Mouse (Mus musculus) cerebellum, postnatal 36 days (tissue): ENCODE data around the gene Slc7a8.

Experiments
- DNase-seq, 2 experiments: peaks; one replicate each; pipeline ENCODE4 v3.0.0; 2021 to 2022; ENCODE audit warnings: mixed read lengths in 2 of 2

Gene Slc7a8

GRCm38 (mm10) chr14:54698733-54699132 is 83.0 kb downstream of the Slc7a8 start, which contains the start of gene Gm29776:
Gene Gm29776 (minus strand): TSS chr14:54698833.
- no peak for DNase-seq

DNA sequence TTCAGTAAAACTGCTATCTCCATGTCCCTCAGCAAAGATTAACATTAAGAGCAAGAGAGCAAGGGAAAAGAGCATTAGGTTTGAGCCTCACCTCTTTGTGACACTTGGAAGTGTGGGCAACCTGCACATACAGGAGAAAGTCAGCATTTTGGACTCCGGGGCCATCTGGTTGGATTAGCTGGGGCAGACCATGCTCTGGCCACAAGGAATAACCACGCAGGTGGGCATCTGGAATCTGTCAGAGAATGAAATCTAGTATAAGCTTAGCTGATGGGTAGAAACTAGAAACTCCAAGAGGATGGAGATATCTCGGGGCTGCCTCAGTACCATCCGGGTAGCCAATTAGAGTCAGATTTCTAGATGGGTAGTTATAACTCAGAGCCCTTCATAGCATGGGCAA is 85.0 kb downstream of the Slc7a8 start:
- no peak for DNase-seq

GRCm38 (mm10) chr14:54695042-54695441 is 86.7 kb downstream of the Slc7a8 start:
- no peak for DNase-seq

- no peak for DNase-seq
These were observed 94.5 kb downstream of the Slc7a8 start for GRCm38 (mm10) chr14:54687251-54687650.

- peak; percentile 100 for DNase-seq
These were observed 95.1 kb downstream of the Slc7a8 start, which contains the start of gene Acin1 for GRCm38 (mm10) chr14:54686522-54687143. Gene Acin1 (minus strand): TSS chr14:54686931.

- DNase-seq: no peak
These were observed 95.7 kb downstream of the Slc7a8 start, which contains the start of gene 1700123O20Rik for GRCm38 (mm10) chr14:54686063-54686521. Gene 1700123O20Rik (plus strand): TSS chr14:54686216.

DNA sequence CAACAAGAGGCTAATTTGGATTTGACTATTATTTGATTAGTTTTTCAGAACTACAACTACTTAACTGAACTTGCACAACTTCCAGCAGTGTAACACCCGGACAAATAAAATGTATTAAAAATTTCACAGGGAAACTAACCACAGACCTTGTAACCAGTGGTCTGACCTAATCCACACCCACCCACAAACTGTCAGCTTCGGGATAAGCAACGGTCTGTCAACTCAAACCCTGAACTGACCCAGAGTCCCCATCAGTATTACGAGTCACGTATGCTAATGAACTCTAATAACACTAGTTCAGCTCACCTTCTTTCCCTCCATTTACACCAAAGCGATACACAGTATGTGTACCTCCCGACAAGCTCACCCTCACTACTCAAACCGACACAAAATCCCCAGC is 96.3 kb downstream of the Slc7a8 start:
- no peak for DNase-seq

- DNase-seq: no peak
These were observed 99.3 kb downstream of the Slc7a8 start for GRCm38 (mm10) chr14:54682396-54682795.

GRCm38 (mm10) chr14:54678657-54679304 is 103.0 kb downstream of the Slc7a8 start:
- no peak for DNase-seq

GRCm38 (mm10) chr14:54676290-54676689 is 105.5 kb downstream of the Slc7a8 start:
- no peak for DNase-seq

DNA sequence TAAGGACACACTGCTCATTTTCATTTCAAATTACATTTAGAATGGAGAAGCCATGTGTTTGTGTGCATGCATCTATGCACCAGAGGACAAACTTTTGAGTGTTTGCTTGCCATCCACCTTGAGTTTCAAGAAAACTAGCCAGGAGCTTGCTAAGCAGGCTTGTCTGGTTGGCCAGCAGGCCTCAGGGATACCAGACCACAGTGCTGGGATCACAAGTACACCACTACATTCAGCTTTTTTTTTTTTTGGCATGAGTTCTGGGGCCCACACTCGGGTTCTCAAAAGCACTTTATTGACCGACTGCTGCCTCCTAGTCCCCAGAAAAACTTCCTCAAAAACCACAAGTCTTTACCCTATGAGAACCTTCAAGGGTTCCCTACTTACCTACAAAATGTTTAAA is 107.4 kb downstream of the Slc7a8 start:
- DNase-seq: no peak
